Mouse (Mus musculus): ENCODE data around the gene Rbfox2.
"Not testable (repeated sequence)": the region's sequence is repeated elsewhere in the genome, so short reads cannot be mapped to it uniquely, and the experiment has no call there.

Rbfox2 gene

DNA sequence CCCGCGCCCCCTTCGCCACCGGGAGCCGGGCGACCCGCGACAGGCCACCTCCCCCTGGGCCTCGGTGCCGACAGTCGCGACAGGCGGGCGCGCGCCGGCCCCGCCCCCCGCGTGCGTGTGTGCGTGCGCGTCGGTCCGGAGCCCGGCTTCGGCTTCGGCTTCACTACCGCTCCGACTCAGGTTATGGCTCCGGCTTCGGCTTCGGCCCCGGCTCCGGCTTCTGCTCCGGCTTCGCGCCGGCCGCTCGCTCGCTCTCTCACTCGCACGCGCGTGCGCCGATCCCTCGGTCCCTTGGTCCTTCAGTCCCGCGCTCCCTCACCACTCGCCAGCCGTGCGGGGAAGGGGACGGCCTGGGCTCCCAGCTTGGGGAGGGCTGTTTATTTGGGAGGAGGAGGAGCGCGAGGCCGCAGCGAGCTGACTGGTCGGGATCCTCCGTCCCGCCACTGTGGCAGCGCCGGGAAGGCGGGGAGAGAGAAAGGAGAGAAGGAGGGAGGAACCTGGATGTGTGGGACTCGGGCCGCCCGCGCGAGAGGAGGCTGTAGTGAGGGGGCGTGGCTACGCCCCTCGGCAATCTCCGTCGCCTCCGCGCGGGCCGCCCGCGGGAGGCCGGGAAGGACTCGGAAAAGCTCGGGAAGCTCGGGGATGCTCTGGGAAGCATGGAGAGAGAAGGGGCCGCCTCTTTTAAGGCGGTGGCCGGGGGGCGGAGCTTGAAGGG is at the start of gene Rbfox2:
Rbfox2 (minus strand) TSS at position 458 of the 715 bp plus-strand sequence.
- peak; percentile 70 for DNase-seq (ENCODE audit: low read depth, low spot score)

DNA sequence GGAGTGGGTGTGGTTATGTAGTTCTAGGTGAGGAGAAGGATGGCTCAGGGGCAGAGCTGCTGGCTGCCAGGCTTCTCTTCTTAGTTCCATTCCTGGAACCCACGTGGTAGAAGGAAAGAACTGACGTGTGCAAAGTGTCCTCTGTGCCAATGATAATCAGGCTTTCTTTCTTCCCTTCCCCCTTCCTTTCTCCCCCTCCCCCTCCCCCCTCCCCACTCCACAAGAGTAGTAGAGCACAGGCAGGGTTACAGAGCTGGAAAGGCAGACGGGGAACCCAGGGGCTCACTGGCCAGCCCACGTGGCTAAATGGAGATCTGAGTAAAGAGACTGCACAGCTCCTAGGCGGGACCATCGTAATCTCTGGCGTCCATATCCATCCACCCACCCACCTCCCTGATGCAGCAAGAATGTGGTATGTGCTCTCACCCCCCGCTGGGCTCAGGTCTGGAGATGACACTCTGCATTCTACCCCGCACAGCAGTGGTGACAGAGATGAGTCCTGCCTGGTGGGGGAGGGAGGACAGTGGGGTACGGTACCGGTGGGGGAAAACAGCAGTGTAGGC is 49.5 kb upstream of the Rbfox2 start:
- DNase-seq (ENCODE audit: low read depth, low spot score) = no peak

DNA sequence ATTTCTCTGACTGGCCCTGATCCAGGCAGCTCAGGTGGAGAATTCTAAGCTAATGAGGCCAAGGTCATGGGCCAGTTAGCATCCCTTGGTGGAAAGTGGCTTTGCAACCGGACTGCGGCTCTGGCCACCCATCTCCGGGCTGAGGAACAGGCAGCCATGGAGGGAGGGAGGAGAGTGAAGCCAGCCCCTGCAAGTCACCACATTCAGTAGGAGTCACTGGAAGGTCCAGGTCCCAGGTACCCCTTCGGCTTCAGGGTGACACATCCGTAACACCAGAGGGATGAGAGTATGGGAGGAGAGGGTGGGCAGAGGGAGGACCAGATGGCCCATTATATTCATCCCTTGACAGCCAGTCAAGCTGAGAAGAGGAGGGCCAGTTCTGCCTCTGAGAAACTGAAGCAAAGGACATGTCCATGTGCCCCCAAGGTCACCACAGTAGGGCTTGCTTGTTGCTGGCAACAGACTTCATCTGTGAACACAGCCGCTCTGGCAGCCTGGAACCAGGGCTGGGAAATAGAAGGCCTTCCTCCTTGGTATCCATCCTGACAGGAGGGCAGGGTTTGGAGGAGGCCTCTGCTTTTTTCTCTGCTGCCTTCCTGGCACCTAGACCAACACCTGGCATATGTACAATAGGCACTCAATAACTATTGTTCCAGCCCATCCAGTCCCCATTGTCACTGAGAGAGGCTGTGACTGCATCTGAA is 48.2 kb upstream of the Rbfox2 start:
- DNase-seq (ENCODE audit: low read depth, low spot score) = no peak

DNA sequence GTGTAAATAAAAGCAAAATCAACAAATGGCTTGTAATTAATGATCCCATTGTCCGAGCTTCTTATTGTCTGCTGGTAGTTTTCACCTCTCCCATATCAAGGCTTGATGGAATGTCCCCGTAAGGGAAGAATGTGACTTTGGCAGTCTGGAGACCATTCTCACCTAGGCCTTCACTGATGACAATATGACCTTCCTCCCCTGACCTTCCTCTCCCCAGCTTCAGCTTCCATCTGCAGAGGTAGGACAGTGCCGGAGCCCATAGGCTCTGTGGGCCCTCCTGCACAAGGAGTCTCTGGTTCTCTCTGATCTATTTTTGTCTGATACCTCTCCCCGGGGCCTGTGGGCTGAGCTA is 47.7 kb upstream of the Rbfox2 start:
- no peak for DNase-seq (ENCODE audit: low read depth, low spot score)

DNA sequence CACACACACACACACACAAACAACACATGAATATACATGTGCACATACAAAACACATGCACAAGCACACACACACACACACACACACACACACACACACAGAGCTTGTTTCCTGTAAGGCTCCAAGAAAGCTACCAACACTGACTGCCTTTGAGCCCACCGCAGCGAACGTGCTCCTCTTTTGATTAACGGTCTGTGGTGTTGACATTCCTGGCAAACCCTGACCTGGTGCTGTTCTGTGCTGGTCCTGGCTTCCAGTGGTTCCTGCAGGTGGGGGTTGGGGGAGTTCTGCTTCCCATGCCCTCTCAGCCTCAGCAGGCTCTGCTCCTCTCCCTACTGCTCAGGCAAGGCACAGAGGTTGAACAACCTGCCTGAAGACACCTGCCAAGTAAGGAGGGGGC is 47.0 kb upstream of the Rbfox2 start:
- no peak for DNase-seq (ENCODE audit: low read depth, low spot score)

DNA sequence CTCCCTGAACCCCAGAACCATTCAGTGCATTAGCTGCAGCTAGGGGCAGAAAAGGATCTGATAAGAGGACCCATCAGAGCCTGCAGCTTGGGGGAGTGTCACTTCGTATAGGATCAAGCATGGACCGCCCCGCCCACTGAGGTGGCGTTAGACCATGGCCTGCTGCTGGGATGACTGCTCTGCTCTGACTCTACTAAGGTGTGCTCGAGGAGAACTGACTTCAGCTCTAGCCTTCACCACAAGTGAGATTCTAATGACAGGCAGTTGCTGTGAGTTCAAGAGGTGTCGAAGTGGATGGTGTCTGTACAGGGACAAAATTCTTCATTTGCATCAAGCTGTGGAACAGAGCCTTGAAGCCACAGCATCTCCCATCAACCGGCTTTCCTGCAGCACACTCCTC is 46.1 kb upstream of the Rbfox2 start:
- no peak for DNase-seq (ENCODE audit: low read depth, low spot score)

DNA sequence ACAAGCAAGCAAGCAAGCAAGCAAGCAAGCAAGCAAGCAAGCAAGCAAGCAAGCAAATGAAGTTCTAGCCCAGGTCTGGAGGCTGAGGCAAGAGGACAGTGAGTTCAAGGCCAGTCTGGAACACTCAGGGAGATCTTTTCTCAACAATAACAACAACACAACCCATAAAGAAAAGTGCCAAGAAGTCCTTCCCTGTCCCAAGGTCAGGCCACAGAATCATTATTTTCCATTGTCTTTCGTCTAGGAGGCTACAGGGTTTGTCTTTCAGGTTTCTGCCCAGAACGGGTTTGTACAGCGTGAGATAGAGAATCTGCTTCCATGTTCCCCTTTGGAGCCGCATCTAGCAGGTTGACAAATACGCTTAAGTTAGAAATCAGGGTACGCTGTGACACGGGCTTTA is 43.3 kb upstream of the Rbfox2 start:
- DNase-seq (ENCODE audit: low read depth, low spot score) = no peak

DNA sequence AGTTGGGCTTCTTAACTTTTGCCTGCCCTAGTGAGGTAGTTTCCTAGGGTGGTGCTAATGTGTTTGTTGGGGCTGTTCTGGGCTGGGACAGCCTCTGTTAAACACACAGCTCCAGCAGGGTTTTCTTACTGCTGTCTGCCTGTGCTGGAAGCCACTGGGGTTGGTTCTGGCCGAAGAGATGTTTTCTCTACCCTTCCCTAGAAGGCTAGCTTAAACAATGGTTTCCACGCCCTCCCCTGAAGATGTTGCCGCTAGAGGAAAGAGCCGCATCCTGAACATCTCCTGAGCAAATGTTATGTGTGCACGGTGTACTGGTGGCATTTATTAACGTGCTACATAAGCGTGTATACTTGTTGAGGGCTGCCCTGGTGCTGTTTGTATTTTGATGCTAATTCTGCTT is 41.3 kb upstream of the Rbfox2 start:
- no peak for DNase-seq (ENCODE audit: low read depth, low spot score)

DNA sequence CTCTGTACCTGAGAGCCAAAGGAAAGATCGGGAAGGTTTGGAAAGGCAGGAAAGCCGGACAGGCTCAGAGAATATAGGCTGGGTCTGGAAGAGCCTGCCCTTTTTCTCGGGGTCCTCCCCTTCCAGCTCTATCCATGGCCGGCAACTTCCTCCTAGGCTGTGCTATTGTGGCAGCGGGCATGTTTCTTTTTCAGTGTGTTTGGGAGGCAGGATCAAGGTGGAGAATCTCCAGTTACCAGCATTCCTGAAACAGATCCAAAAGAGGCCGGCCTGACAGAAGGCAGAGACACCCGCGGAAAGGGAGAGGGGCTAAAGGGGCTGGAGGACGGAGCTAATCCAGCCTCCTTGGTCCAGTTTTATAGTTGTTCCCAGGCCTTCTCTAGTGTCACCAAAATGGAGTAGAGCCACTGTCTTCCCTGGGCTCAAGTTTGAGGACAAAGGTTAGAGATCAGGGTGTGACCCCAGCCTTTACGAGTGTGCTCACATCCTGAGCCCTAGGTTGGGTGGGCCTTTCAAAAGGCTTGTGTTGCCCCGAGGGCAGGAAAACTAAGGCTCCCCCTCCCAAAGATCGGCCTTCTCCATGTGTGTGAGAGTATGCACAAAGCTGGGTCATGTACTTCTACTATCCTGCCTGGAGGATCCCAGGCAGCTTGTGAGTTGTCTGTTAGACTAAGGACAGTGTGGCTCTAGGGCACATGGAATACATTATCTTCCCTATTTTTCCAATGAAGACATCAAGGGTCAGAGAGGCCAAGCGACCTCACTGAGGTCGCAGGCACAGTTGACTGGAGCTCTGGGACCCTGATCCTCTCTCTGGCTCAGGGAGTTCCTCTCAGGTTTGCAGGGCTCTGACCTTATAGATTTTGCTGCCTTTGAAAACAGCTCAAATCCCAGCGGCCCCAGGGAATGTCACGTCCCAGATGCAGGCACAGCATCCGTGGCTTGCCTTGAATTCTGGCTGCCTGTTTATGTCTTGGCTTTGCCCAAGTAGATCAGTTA is 37.6 kb upstream of the Rbfox2 start:
- DNase-seq (ENCODE audit: low read depth, low spot score) = no peak

DNA sequence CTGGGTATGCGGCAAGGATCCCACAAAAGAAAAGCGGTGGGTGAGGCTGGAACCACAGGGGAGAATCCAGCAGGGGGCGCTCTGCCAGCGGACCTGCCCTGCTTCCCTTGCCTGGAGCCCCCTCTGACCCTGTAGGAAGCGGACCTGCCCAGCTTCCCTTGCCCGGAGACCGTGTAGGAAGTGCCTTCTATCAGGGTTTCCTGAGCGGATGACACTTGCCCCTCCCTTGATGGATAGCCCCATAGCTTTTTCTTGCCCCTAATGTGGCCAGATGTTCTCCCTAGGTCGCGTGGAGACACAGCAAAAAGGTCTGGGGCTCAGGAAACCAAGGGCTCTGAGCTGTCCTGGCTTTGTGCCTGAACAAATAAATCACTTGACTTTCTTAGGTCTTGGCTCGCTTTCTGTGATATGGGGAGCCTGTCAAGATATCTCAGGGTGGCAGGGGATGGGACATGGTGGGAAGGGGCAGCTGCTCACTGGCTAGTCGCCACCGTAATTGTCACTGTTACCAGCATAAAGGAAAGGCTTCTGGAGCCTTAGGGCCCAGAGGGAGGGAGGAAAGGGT is 36.8 kb upstream of the Rbfox2 start:
- peak; percentile 43 for DNase-seq (ENCODE audit: low read depth, low spot score)

DNA sequence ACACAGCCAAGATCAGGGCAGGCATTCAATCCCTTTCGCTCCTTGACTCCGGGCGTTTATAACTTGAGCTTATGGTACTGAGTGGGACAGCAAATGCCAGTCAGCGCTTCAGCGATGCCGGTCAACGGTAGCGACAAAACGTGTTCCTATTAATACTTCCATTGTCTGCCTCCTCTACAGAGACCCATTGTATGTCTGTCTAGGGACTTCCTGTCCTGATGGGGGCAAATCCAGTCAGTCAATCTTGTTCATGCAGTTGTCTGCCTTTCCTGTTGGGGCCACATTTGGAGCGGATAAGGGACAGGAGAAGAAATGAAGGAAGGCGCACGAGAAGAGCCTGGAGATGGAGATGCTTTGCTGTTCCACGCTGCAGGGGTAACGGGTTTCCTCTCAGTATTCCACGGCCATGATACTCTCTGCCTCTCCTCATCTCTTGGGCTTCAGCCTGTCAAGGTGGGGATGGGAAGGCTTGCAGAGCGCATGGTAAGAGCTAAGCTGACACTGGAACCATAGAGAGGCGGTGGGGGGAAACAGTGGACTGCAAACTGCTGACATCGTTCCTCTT is 36.2 kb upstream of the Rbfox2 start:
- DNase-seq (ENCODE audit: low read depth, low spot score) = no peak

DNA sequence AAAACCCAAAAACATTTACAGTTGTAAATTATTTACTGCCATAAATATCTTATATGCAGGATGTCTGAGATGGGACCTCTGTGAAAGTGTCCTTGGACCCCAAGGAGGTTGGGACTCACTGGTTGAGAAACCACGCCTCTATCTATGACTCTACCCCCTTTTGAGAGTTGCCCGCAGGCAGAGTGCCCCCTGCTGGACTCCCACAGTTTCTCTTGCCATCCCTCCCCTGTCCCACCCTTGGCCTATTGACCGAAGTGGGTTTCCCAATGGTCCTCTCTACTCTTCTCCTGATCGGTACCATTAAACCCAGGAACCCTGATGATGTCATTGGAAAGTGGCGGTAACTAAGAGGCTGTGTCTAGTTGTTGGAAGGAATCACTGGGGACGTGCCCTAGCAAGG is 35.2 kb upstream of the Rbfox2 start:
- no peak for DNase-seq (ENCODE audit: low read depth, low spot score)

DNA sequence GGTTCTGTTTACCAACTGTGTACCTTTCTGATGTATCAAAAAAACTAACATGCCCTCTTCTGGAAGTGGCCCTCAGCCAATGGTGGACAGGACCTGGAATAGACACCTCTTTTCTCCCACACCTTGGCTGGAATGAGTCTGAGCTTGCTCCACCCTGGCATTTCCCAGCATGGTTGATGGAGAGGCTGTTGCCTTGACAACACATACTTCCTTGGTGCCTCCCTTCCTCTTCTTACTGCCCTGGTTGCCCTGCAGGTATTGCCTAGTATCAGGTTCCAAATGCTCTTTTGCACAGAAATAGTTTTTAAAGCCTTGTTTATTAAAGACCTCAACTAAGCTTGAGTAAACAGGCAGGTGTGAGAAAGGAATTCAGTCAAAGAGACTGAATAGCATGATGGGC is 33.8 kb upstream of the Rbfox2 start:
- DNase-seq (ENCODE audit: low read depth, low spot score) = no peak

DNA sequence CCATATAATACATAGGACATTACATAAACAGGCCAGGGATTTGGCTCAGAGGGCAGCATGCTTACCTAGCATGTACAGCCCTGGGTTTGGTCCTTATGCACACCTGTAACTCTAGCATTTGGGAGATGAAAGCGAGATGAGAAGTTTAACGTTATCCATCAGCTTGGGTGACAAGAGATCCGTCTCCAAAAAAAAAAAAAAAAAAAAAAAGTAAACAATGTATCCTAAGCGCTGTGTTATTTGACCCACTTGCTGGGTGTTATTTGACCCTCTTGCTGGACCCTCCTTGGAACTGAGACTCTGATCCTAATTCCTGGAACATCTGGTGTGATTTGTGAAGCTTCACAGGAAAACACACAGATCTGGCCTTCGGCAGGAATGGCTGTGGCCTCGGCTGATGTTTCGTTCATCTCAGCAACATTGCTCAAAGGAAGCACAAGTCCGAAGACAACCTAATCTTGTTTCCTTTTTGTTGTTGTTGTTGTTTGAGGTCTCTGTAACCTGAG is 32.2 kb upstream of the Rbfox2 start:
- no peak for DNase-seq (ENCODE audit: low read depth, low spot score)

DNA sequence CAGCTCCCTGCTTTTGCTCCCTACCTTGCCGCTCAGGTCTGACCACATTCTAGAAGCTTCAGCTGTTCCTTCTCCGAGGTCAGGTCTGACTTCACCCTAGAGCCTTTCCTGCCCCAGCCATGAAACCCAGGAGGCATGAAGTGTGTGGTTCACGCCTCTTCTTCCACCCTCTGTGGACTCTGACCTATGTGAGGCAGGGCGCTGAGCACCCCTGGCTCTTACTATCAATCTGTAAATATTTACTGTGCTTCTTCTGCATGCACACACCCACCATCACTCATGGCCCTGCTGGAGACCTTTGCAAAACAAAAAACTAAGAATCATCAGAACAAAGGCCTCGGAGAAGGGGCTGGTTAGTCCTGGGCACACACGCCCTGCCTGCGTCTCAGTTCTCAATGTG is 31.6 kb upstream of the Rbfox2 start:
- no peak for DNase-seq (ENCODE audit: low read depth, low spot score)

DNA sequence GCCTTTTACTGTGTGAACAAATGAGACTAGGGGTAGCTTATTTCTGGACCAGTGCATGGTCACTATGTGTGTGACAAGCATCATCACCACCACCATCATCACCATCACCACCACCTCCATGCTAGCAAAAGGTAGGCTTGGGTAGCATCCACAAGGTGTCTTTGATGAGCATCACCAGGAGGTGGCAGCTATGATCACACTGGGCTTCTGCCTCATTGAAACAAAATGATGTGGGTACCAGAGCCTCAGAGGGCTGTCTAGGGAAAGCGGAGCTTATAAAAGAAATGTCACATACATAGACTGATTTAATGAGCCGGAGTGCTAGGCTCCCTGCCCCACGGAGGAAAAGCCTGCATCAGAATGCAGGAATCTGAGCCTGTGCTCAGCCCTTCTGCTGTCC is 31.1 kb upstream of the Rbfox2 start:
- DNase-seq (ENCODE audit: low read depth, low spot score) = no peak

DNA sequence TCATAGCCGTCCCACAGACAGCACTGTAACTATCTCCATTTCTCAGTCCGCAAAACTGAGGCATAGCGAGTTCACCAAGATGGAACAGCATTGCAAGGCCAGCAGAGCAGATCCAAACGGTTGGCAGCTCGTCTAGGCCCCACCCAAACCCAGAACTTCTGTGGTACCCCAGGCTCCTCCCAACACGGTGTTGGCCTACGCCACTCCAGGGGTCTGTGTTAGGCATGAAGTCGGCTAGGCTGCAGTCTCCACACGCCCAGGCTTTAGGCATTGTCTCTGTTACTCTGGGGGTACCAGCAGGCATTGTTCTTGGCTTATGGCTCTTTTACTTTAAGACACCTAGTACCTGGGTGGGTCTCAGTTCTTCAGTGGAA is 30.2 kb upstream of the Rbfox2 start:
- DNase-seq (ENCODE audit: low read depth, low spot score) = no peak

DNA sequence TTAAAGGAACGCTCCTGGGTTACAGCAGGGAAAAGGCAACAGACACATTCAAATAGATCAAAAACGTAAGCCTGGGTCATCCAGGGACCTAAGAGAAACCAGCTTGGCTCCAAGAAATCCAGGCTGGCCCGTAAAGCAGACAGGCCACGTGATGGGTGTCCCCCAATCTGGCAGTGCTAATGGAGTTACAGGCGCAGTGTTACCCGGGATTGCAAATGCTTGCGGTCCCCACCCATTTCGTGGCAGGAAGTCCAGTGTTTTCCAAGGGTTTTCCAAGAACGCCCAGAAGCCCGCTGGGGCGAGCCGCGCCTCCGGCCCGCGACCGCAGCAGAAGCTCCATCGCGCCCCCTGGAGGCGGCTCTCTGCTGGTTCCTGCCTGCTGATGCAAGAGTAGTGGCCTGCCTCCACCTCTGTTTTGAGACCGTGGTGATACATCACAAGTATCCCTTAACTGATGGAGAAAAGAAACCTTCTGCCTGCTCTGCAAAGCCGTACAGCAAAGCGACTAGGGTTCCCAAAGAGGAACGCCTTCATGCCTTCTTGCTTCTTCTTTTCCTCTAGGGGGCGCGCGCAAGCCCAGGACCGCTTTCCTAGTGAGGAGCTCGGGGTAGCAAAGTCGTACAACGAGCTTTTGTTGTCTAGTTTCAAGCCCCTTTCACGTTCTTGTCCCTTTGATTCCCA is 29.6 kb upstream of the Rbfox2 start:
- peak; percentile 49 for DNase-seq (ENCODE audit: low read depth, low spot score)

DNA sequence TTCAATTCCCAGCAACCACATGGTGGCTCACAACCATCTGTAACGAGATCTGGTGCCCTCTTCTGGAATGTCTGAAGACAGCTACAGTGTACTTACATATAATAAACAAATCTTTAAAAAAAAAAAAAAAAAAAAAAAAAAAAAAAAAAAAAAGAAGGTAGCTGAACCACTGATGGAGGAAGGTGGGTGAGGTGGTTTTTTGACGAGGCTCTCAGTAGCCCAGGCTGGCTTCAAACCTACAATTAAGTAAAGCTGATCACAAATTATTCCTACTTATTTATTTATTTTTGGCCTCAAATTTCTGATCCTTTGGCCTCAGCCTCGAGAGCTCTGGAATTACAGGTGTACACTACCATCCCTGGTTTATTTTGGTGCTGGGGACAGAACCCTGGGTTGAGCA is 28.4 kb upstream of the Rbfox2 start:
- DNase-seq (ENCODE audit: low read depth, low spot score) = not testable (repeated sequence)

DNA sequence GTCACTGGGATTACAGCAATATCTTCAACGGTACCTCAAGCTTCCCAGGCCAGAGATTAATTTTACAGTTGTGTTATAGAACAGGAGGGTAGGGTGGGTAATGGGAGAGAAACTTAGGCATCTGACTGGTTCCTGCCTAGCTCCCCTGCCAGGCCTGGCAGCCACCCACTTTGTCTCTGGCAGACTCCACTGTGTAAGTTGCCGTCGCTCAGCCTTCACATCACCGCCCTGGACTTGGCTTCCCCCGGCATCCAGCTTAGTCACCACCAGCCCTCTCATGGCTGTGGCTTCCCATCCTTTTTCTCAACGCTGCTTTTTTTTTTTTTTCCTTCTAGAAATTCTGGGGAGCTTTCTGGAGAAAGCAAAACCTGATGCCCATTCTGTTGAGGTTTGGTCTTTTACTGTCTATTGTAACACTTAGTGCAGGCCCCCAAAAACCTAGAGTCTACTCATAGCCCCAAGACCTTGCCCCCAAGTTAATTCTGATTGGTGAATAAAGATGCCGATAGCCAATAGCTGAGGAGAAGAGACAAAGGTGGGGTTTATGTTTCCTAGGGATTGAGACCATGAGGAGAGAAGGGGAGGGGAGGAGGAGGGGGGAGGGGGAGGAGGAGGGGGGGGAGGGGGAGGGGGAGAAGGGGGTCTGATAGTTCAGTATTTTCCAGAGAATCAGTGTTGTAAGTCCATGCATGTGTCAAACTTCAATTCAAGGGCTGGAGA is 25.6 kb upstream of the Rbfox2 start:
- DNase-seq (ENCODE audit: low read depth, low spot score) = no peak

Measured in CD4-positive, CD25-positive, alpha-beta regulatory T cell, adult 2 months (primary cell).